Mouse (Mus musculus): ENCODE measurements at regions not wholly inside any gene's neighbourhood (a gene's known extent, or its start where the extent isn't known, plus 50 kb on each side); places are given as distances from the start of the nearest gene placed in this dataset.

DNA sequence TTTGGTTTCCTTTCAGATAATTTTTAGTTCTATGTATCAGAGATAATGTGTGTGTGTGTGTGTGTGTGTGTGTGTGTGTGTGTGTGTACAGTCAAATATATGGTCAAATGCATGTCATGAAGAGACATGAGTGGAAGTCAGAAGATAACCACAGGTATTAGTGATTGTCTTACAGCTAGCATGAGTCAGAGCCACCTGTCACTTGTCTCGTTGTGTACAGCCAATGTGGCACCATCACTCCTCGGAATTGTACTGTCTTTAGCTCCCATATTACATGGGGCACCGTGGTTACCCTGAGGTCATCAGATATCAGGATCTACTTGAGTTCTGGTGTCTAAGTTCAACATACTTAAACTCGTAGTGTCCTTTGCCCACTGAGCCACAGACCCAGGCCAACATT, 816.0 kb upstream of the Ctnnd2 start:
- DNase-seq (ENCODE audit: low read depth, low spot score) = no peak

- DNase-seq (ENCODE audit: low read depth, low spot score) = no peak
These were observed 772.5 kb upstream of the Ctnnd2 start for GRCm38 (mm10) chr15:29399881-29400280.

DNA sequence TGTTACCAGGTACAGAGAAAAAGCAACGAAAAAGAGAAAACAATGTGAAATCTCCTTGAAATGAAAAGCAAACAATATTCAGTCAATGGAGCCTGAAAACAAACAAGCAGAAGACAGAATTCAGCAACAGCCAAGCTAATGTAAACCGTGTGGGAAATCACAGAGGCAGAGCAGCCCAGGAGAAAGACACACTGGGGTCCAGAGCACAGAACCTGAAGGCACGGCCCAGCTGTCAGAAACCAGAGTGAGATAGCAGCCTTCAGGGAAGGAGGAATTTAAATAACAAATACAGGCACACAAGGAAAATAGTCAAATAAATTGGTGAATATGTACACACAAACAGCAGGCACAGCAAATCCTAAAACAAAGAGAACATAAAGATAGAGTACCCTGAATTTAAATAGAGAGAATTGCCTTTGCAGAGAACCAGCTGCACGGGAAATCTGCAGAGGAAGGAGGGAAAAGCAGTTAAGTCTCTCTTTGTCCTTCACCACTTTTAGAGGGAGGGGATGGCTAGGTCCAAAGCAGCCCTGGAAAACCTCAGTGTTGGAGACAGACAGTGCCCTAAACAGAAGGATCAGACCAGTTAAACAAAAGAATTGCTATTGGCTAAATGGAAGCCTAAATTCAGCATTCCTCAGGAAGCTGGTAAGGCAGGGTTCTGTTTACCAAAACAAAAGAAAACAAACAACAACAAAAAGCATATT, 739.2 kb upstream of the Ctnnd2 start:
- DNase-seq (ENCODE audit: low read depth, low spot score) = no peak

DNA sequence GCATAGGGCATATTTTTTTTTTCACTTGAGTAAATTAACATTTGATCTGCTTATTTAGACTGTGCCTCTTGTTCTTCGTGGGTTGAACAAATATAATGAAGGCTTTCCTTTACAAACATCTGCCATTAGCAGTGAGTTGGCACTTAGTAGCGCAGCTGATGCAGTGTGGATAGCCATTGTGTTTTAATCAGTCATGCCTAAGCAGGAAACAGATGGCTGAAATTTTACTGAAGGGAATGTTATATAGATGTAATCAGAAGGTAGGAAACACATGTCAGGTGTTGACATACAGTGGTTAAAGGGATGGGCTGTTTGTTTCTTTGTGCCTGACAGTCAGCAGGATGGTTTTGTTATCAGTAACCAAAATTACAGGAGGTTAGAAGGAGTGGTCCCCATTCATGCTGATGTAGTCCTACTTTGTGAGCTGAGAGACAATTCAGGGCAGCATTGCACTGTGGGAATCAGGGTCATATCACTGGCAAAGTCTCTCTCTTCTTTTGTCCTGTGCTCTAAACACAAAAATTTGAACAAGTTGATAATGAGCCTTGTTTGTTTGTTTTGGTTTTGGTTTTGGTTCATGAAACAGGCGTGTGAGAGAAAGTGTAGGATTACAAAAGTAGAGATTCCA, 734.6 kb upstream of the Ctnnd2 start:
- DNase-seq (ENCODE audit: low read depth, low spot score) = peak; percentile 23

DNA sequence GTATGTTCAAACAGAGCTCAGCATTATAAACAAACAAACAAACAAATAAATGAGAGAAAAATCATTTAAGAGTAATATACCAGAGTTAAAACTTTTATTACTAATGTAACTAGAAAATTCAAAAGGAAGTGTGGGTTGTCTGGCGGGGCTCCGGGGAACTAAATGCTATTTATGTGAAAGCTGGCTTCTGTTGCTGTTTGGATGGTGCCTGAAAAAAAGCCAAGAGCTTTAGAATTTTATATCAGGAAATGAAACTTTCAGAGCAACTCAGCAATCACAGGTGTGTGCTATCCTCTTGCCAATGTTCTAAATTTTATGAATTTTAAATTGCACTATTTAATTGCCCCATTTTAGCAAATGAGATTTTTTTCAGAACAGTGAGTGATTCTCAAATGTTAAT, 724.5 kb upstream of the Ctnnd2 start:
- no peak for DNase-seq (ENCODE audit: low read depth, low spot score)

- no peak for DNase-seq (ENCODE audit: low read depth, low spot score)
These were observed 687.3 kb upstream of the Ctnnd2 start for GRCm38 (mm10) chr15:29485136-29485535.

DNA sequence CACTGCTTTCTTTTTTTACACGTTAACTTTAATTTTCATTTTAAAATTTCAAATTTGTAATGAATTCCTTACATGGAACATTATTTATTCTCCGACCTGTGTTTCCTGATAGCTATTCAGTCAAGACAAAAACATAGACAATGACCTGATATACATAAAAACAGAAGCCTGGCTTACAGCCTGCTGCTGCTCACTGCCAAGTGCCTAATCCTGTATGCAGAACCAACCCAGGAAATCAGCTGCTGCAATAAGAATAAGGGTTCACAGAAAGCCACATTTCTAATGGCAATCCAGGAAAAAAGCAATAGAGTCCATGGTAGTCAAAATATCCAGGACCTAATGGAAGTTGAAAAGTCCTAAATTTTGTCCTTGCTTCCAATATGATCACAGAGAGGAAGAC, 642.4 kb upstream of the Ctnnd2 start:
- no peak for DNase-seq (ENCODE audit: low read depth, low spot score)

GRCm38 (mm10) chr15:29568411-29568810, 604.0 kb upstream of the Ctnnd2 start:
- DNase-seq (ENCODE audit: low read depth, low spot score) = no peak

Data from mesoderm, embryonic 11.5 days (tissue).